Comparison of ENCODE assay signal across 9 mouse cellular contexts in genomic region chr4:146650115-146650514, GRCm38 (mm10). TPM values are rescaled to one million over a fixed set of nuclear protein-coding genes. Genes with fewer than 3 reads are reported as not detected.
DNase-seq lines count a peak whose midpoint lies in the region; ATAC-seq and TF ChIP-seq lines count a peak whose summit lies in the region.
"Not testable (repeated sequence)": the region's sequence is repeated elsewhere in the genome, so short reads cannot be mapped to it uniquely, and the experiment has no call there.
"Had no signal": no experiment of that assay in that cellular context is flagged by ENCODE, and none has a peak within 500 bp of the region (broad histone marks: within the 10 kb centered on the region; RNA-seq: fewer than 3 reads in every experiment).

No protein-coding gene starts in this region.

- not testable (repeated sequence) for H3K4me2 ChIP-seq in embryonic facial prominence, embryonic 12.5 days (replicated peaks); heart, postnatal 0 days (ENCODE audit: low read depth, low read length); intestine, embryonic 15.5 days (replicated peaks); kidney, postnatal 0 days (ENCODE audit: low read length); liver, embryonic 13.5 days; lung, postnatal 0 days (replicated peaks; ENCODE audit: low read depth, low read length); stomach, embryonic 15.5 days

- DNase-seq in heart, adult 11 months, result peak; percentile 19
- DNase-seq in heart, postnatal 0 days (ENCODE audit: low spot score); kidney, postnatal 0 days (ENCODE audit: low spot score); lung, postnatal 0 days (ENCODE audit: low spot score): not testable (repeated sequence)
- peak; percentile 0 for DNase-seq in liver, embryonic 13.5 days

- not testable (repeated sequence) for H3K9ac ChIP-seq in embryonic facial prominence, embryonic 12.5 days; heart, postnatal 0 days (replicated peaks; ENCODE audit: low read depth, low read length); intestine, embryonic 15.5 days; kidney, postnatal 0 days (ENCODE audit: low read depth, low read length); liver, embryonic 13.5 days; lung, postnatal 0 days (replicated peaks; ENCODE audit: low read depth); stomach, embryonic 15.5 days

- H3K27ac ChIP-seq in embryonic facial prominence, embryonic 12.5 days; heart, postnatal 0 days (ENCODE audit: low read depth); intestine, embryonic 15.5 days; kidney, postnatal 0 days; liver, embryonic 13.5 days; lung, postnatal 0 days (ENCODE audit: low read length); stomach, embryonic 15.5 days: not testable (repeated sequence)

- not testable (repeated sequence) for H3K9me3 ChIP-seq in embryonic facial prominence, embryonic 12.5 days; heart, postnatal 0 days (replicated peaks; ENCODE audit: control insufficient read depth, low read length); intestine, embryonic 15.5 days; kidney, postnatal 0 days (replicated peaks; ENCODE audit: low read length); liver, embryonic 13.5 days (replicated peaks); lung, postnatal 0 days (ENCODE audit: low read length); stomach, embryonic 15.5 days

- not testable (repeated sequence) for H3K36me3 ChIP-seq in embryonic facial prominence, embryonic 12.5 days; heart, postnatal 0 days (replicated peaks; ENCODE audit: control insufficient read depth, insufficient read depth, low read length); intestine, embryonic 15.5 days; kidney, postnatal 0 days (ENCODE audit: insufficient read depth, low read length); liver, embryonic 13.5 days; lung, postnatal 0 days (ENCODE audit: insufficient read depth, low read length); stomach, embryonic 15.5 days

- H3K4me1 ChIP-seq in embryonic facial prominence, embryonic 12.5 days; heart, postnatal 0 days (ENCODE audit: control insufficient read depth, insufficient read depth); intestine, embryonic 15.5 days (replicated peaks); kidney, postnatal 0 days (replicated peaks; ENCODE audit: insufficient read depth, low read length); liver, embryonic 13.5 days (replicated peaks); lung, postnatal 0 days (ENCODE audit: insufficient read depth, low read depth, low read length); stomach, embryonic 15.5 days: not testable (repeated sequence)

- TF ChIP-seq CTCF in heart, postnatal 0 days (IDR thresholded peaks at IDR 0.05; ENCODE audit: low read depth); kidney, postnatal 0 days (IDR thresholded peaks at IDR 0.05; ENCODE audit: low read depth); lung, postnatal 0 days (IDR thresholded peaks at IDR 0.05): not testable (repeated sequence)

- H3K27me3 ChIP-seq in embryonic facial prominence, embryonic 12.5 days; heart, postnatal 0 days (ENCODE audit: control insufficient read depth, insufficient read depth, low read length); intestine, embryonic 15.5 days (replicated peaks); kidney, postnatal 0 days (ENCODE audit: insufficient read depth, low read length); liver, embryonic 13.5 days; lung, postnatal 0 days (replicated peaks; ENCODE audit: insufficient read depth, low read length); stomach, embryonic 15.5 days (replicated peaks): not testable (repeated sequence)

- not testable (repeated sequence) for H3K4me3 ChIP-seq in embryonic facial prominence, embryonic 12.5 days; heart, postnatal 0 days (ENCODE audit: low read depth, low read length); intestine, embryonic 15.5 days (replicated peaks); kidney, postnatal 0 days (replicated peaks; ENCODE audit: low read depth, low read length); liver, embryonic 13.5 days (replicated peaks); lung, postnatal 0 days (ENCODE audit: low read depth, low read length); stomach, embryonic 15.5 days (replicated peaks)

- 72% methylated on average over 2 of the region's 4 CpGs for WGBS in embryonic facial prominence, embryonic 12.5 days
- 87% methylated on average over 1 of the region's 4 CpGs for WGBS in heart, postnatal 0 days
- 100% methylated on average over 1 of the region's 4 CpGs for WGBS in intestine, embryonic 15.5 days
- WGBS in kidney, postnatal 0 days, result 85% methylated on average over 1 of the region's 4 CpGs
- WGBS in liver, embryonic 13.5 days (ENCODE audit: insufficient replicate concordance), result 65% methylated on average over 2 of the region's 4 CpGs
- 93% methylated on average over 1 of the region's 4 CpGs for WGBS in lung, postnatal 0 days
- WGBS in stomach, embryonic 15.5 days, result 94% methylated on average over 1 of the region's 4 CpGs

- 0 out of 2 replicates have a peak, but pooled peaks have one; percentile 64 for ATAC-seq in embryonic facial prominence, embryonic 12.5 days (ENCODE audit: insufficient number of reproducible peaks, insufficient read depth, low FRiP score, low TSS enrichment)
- 0 out of 2 replicates have a peak, but pooled peaks have one; percentile 28 for ATAC-seq in heart, postnatal 0 days (ENCODE audit: insufficient read depth, low read depth)
- ATAC-seq in intestine, embryonic 15.5 days, result 0 out of 2 replicates have a peak, but pooled peaks have one; percentile 43
- ATAC-seq in kidney, postnatal 0 days (replicated peaks; ENCODE audit: low FRiP score, low read depth), result 0 out of 2 replicates have a peak, but pooled peaks have one; percentile 37
- ATAC-seq in liver, embryonic 13.5 days (ENCODE audit: low read depth), result 0 out of 2 replicates have a peak, but pooled peaks have one; percentile 40
- ATAC-seq in lung, postnatal 0 days, result 0 out of 2 replicates have a peak, but pooled peaks have one; percentile 32
- ATAC-seq in stomach, embryonic 15.5 days (ENCODE audit: insufficient read depth, low FRiP score, low read depth), result peak; percentile 50; the same call in 1 of the 2 replicates

- not testable (repeated sequence) for TF ChIP-seq EP300 in heart, postnatal 0 days (IDR thresholded peaks at IDR 0.05; ENCODE audit: low read depth); lung, postnatal 0 days (IDR thresholded peaks at IDR 0.05)

RNA-seq across cellular contexts. Expression of gene Zfp993, which starts 39.4 kb away (rescaled TPM):
- polyA plus RNA-seq in embryonic facial prominence, embryonic 12.5 days (2016; fragmentation: Nextera tagmentation; extraction: Ambion mirVana), result 2.3 and 2.5 TPM in 2 replicates
- total RNA-seq in heart, postnatal 0 days (2014; rRNA removed; ENCODE audit: low replicate concordance), result 0.50 and 10.0 TPM in 2 replicates
- polyA plus RNA-seq in heart, postnatal 0 days (2015; fragmentation: Nextera tagmentation; extraction: Ambion mirVana), result 4.8 and 8.8 TPM in 2 replicates
- polyA plus RNA-seq in intestine, embryonic 15.5 days (2015; fragmentation: Nextera tagmentation; extraction: Ambion mirVana), result 3.8 and 4.9 TPM in 2 replicates
- 0.99 and 1.8 TPM in 2 replicates for polyA plus RNA-seq in kidney, postnatal 0 days (2015; fragmentation: Nextera tagmentation; extraction: Ambion mirVana)
- polyA plus RNA-seq in liver, embryonic 13.5 days (2015; fragmentation: Nextera tagmentation; extraction: Ambion mirVana), result 2.0 and 2.1 TPM in 2 replicates
- 0.41 and 0.86 TPM in 2 replicates for polyA plus RNA-seq in lung, postnatal 0 days (2015; fragmentation: Nextera tagmentation; extraction: Ambion mirVana)
- polyA plus RNA-seq in stomach, embryonic 15.5 days (2015; fragmentation: Nextera tagmentation; extraction: Ambion mirVana), result 1.7 and 2.5 TPM in 2 replicates
- polyA plus RNA-seq: liver, adult 2 months had no signal
